Mouse (Mus musculus): ENCODE data around the gene Zp2. TPM values are rescaled to one million over a fixed set of nuclear protein-coding genes. Genes with fewer than 3 reads are reported as not detected.

Zp2 gene
- polyA plus RNA-seq, 1 experiment = not detected

- 63% methylated on average over 5 of the region's 5 CpGs for WGBS
These were observed 12.5 kb upstream of the Zp2 start for GRCm38 (mm10) chr7:120157575-120158061.

GRCm38 (mm10) chr7:120156841-120157409 lies 11.8 kb upstream of the Zp2 start:
- no peak overlapping the region for H3K4me3 ChIP-seq (replicated peaks; ENCODE audit: control insufficient read depth, low read depth, low read length)
- 39% methylated on average over 2 of the region's 2 CpGs for WGBS
- no peak for TF ChIP-seq POLR2A (IDR thresholded peaks at IDR 0.05; ENCODE audit: borderline replicate concordance, control insufficient read depth, low read depth, low read length)
- TF ChIP-seq CTCF (IDR thresholded peaks at IDR 0.05; ENCODE audit: control insufficient read depth, insufficient read depth, low read length) = no peak
- no peak overlapping the region for H3K27ac ChIP-seq (ENCODE audit: control insufficient read depth, insufficient read depth, low read depth, low read length, poor library complexity)
- H3K4me1 ChIP-seq (ENCODE audit: control insufficient read depth, insufficient read depth, low read length) = no peaks in the 10 kb centered on the region

More at GRCm38 (mm10) chr7:120157575-120158061, 12.5 kb upstream of the Zp2 start:
- H3K4me3 ChIP-seq (replicated peaks; ENCODE audit: control insufficient read depth, low read depth, low read length) = no peak overlapping the region
- H3K4me1 ChIP-seq (ENCODE audit: control insufficient read depth, insufficient read depth, low read length) = no peaks in the 10 kb centered on the region
- H3K27ac ChIP-seq (ENCODE audit: control insufficient read depth, insufficient read depth, low read depth, low read length, poor library complexity) = no peak overlapping the region
- TF ChIP-seq CTCF (IDR thresholded peaks at IDR 0.05; ENCODE audit: control insufficient read depth, insufficient read depth, low read length) (no peak), POLR2A (IDR thresholded peaks at IDR 0.05; ENCODE audit: borderline replicate concordance, control insufficient read depth, low read depth, low read length) (no peak)

- H3K4me1 ChIP-seq (ENCODE audit: control insufficient read depth, insufficient read depth, low read length) = no peaks in the 10 kb centered on the region
- H3K27ac ChIP-seq (ENCODE audit: control insufficient read depth, insufficient read depth, low read depth, low read length, poor library complexity) = no peak overlapping the region
- TF ChIP-seq CTCF (IDR thresholded peaks at IDR 0.05; ENCODE audit: control insufficient read depth, insufficient read depth, low read length) = no peak
- no peak overlapping the region for H3K4me3 ChIP-seq (replicated peaks; ENCODE audit: control insufficient read depth, low read depth, low read length)
- WGBS = 68% methylated on average over 2 of the region's 2 CpGs
These were observed 5.8 kb upstream of the Zp2 start for GRCm38 (mm10) chr7:120150898-120151297.

GRCm38 (mm10) chr7:120150257-120150656 lies 5.2 kb upstream of the Zp2 start:
- H3K27ac ChIP-seq (ENCODE audit: control insufficient read depth, insufficient read depth, low read depth, low read length, poor library complexity) = no peak overlapping the region
- TF ChIP-seq POLR2A (IDR thresholded peaks at IDR 0.05; ENCODE audit: borderline replicate concordance, control insufficient read depth, low read depth, low read length) (no peak), CTCF (IDR thresholded peaks at IDR 0.05; ENCODE audit: control insufficient read depth, insufficient read depth, low read length) (no peak)
- H3K4me3 ChIP-seq (replicated peaks; ENCODE audit: control insufficient read depth, low read depth, low read length) = no peak overlapping the region
- 55% methylated on average over 3 of the region's 3 CpGs for WGBS
- H3K4me1 ChIP-seq (ENCODE audit: control insufficient read depth, insufficient read depth, low read length) = no peaks in the 10 kb centered on the region

- 64% methylated on average over 1 of the region's 1 CpGs for WGBS
- TF ChIP-seq CTCF (IDR thresholded peaks at IDR 0.05; ENCODE audit: control insufficient read depth, insufficient read depth, low read length) (no peak), POLR2A (IDR thresholded peaks at IDR 0.05; ENCODE audit: borderline replicate concordance, control insufficient read depth, low read depth, low read length) (no peak)
- H3K4me3 ChIP-seq (replicated peaks; ENCODE audit: control insufficient read depth, low read depth, low read length) = no peak overlapping the region
- no peaks in the 10 kb centered on the region for H3K4me1 ChIP-seq (ENCODE audit: control insufficient read depth, insufficient read depth, low read length)
- no peak overlapping the region for H3K27ac ChIP-seq (ENCODE audit: control insufficient read depth, insufficient read depth, low read depth, low read length, poor library complexity)
These were observed 2.3 kb downstream of the Zp2 start for GRCm38 (mm10) chr7:120142743-120143142.

GRCm38 (mm10) chr7:120128951-120129350 lies 16.1 kb downstream of the Zp2 start:
- no peak overlapping the region for H3K4me3 ChIP-seq (replicated peaks; ENCODE audit: control insufficient read depth, low read depth, low read length)
- no peaks in the 10 kb centered on the region for H3K4me1 ChIP-seq (ENCODE audit: control insufficient read depth, insufficient read depth, low read length)
- H3K27ac ChIP-seq (ENCODE audit: control insufficient read depth, insufficient read depth, low read depth, low read length, poor library complexity) = no peak overlapping the region
- WGBS = 79% methylated on average over 4 of the region's 4 CpGs
- TF ChIP-seq POLR2A (IDR thresholded peaks at IDR 0.05; ENCODE audit: borderline replicate concordance, control insufficient read depth, low read depth, low read length) (no peak), CTCF (IDR thresholded peaks at IDR 0.05; ENCODE audit: control insufficient read depth, insufficient read depth, low read length) (no peak)

- 58% methylated on average over 4 of the region's 4 CpGs for WGBS
These were observed 17.4 kb downstream of the Zp2 start for GRCm38 (mm10) chr7:120127686-120128059.

GRCm38 (mm10) chr7:120126976-120127685 lies 18.0 kb downstream of the Zp2 start:
- TF ChIP-seq CTCF (IDR thresholded peaks at IDR 0.05; ENCODE audit: control insufficient read depth, insufficient read depth, low read length) = no peak
- TF ChIP-seq POLR2A (IDR thresholded peaks at IDR 0.05; ENCODE audit: borderline replicate concordance, control insufficient read depth, low read depth, low read length) = no peak
- Histone ChIP-seq H3K4me3 (replicated peaks; ENCODE audit: control insufficient read depth, low read depth, low read length) (no peak overlapping the region), H3K27ac (ENCODE audit: control insufficient read depth, insufficient read depth, low read depth, low read length, poor library complexity) (no peak overlapping the region), H3K4me1 (ENCODE audit: control insufficient read depth, insufficient read depth, low read length) (no peaks in the 10 kb centered on the region; the same call in 1 of the 2 replicates)
- 54% methylated on average over 5 of the region's 5 CpGs for WGBS

More at GRCm38 (mm10) chr7:120127686-120128059, 17.4 kb downstream of the Zp2 start:
- Histone ChIP-seq H3K4me3 (replicated peaks; ENCODE audit: control insufficient read depth, low read depth, low read length) (no peak overlapping the region), H3K4me1 (ENCODE audit: control insufficient read depth, insufficient read depth, low read length) (no peaks in the 10 kb centered on the region; the same call in 1 of the 2 replicates), H3K27ac (ENCODE audit: control insufficient read depth, insufficient read depth, low read depth, low read length, poor library complexity) (no peak overlapping the region)
- no peak for TF ChIP-seq POLR2A (IDR thresholded peaks at IDR 0.05; ENCODE audit: borderline replicate concordance, control insufficient read depth, low read depth, low read length)
- TF ChIP-seq CTCF (IDR thresholded peaks at IDR 0.05; ENCODE audit: control insufficient read depth, insufficient read depth, low read length) = no peak
